Mouse (Mus musculus) C2C12 (cell line): ENCODE results near the gene Mcts2. TPM values are rescaled to one million over a fixed set of nuclear protein-coding genes. Genes with fewer than 3 reads are reported as not detected.
A peak's percentile ranks its signal among the peaks of the same experiment; 100 is the strongest.

Experiments used
- H3K27me3 ChIP-seq: one replicate; pipeline ENCODE4 v1.6.1; 2011; ENCODE audit not compliant: control insufficient read depth, insufficient read depth, insufficient read length
- H3K36me3 ChIP-seq: one replicate; pipeline ENCODE4 v1.6.1; 2011; ENCODE audit not compliant: control insufficient read depth, insufficient read depth
- H3K4me3 ChIP-seq: one replicate; pipeline ENCODE4 v1.5.1; 2011; ENCODE audit warnings: mild to moderate bottlenecking, control low read depth; ENCODE audit not compliant: poor library complexity, insufficient read depth, severe bottlenecking
- H3K79me2 ChIP-seq: one replicate; pipeline ENCODE4 v1.6.1; 2011; ENCODE audit not compliant: control insufficient read depth, insufficient read depth
- H3K79me3 ChIP-seq: one replicate; pipeline ENCODE4 v1.6.1; 2011; ENCODE audit warnings: low read depth, control low read depth
- H3ac ChIP-seq: one replicate; pipeline ENCODE3; 2011; ENCODE audit warnings: low read depth; ENCODE audit not compliant: control insufficient read depth, insufficient read length
- CEBPB ChIP-seq: IDR thresholded peaks from one replicate; pipeline ENCODE4 v1.6.1; 2011; ENCODE audit warnings: low read depth, mild to moderate bottlenecking, control low read depth, moderate library complexity
- CTCF ChIP-seq: IDR thresholded peaks from one replicate; pipeline ENCODE4 v1.5.1; 2011; ENCODE audit not compliant: control insufficient read depth, insufficient read depth, insufficient read length
- FOSL1 ChIP-seq: IDR thresholded peaks from one replicate; pipeline ENCODE4 v1.8.0; 2011; ENCODE audit warnings: mild to moderate bottlenecking, low read length; ENCODE audit not compliant: poor library complexity, insufficient read depth, severe bottlenecking
- MAX ChIP-seq: IDR thresholded peaks from one replicate; pipeline ENCODE4 v1.6.1; 2011; ENCODE audit warnings: mild to moderate bottlenecking, control low read depth
- MYOD1 ChIP-seq: IDR thresholded peaks from one replicate; pipeline ENCODE4 v1.6.1; 2011; ENCODE audit warnings: low read depth; ENCODE audit not compliant: control insufficient read depth, insufficient read length
- MYOG ChIP-seq: IDR thresholded peaks from one replicate; pipeline ENCODE4 v1.6.1; 2011; ENCODE audit not compliant: control insufficient read depth, insufficient read length; ENCODE audit errors: extremely low read depth
- USF1 ChIP-seq: IDR thresholded peaks from one replicate; pipeline ENCODE4 v1.6.1; 2011; ENCODE audit warnings: low read depth, mild to moderate bottlenecking, control low read depth, moderate library complexity
- polyA plus RNA-seq: library from polyadenylated mRNA; unstranded; fragments of >200 nt; fragmentation: generic; extraction: Trizol; gene quantifications from one replicate; pipeline ENCODE4 v1.2.1, GENCODE M21; 2012; ENCODE audit warnings: missing spikeins

Mcts2 gene
- polyA plus RNA-seq, 1 experiment: 24.7 TPM

DNA sequence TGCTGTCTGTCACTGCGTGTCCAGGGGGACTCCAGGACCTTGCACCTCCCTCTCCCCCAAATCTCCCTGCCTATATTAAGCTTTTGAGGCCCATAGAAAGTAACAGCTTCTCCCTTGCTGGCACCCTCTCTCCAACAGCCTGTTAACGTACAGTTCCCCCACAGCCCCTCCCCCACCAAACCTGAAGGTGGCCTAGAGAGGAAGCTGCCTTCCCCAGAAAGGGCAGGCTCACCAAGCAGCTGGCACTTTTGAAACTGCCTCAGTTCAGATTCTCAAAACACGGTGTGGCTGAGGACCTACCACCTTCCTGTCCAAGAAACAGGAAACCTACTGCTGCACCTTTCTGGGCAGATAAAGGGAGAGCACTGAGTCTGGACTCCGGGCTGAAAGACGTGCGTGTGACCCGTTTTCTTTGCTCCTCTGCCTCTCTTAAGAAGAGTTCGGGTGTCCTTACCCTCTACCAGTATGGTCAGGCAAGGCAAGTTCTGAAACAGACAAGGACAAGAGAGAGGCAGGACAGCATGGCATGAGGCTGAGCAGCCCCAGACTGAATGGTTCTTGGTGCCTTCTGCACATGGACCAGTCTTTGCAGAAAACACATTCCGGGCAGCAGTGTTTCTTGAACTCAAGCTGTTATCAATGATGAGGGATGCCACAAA lies 15.7 kb upstream of the Mcts2 start:
- H3K79me3 ChIP-seq: peaks cover 63% of the 10 kb centered on the region
- peak overlapping the region; percentile 97 for H3K4me3 ChIP-seq
- H3K27me3 ChIP-seq: no peaks in the 10 kb centered on the region
- no peak for TF ChIP-seq CEBPB
- no peak for TF ChIP-seq MAX
- TF ChIP-seq MYOD1: no peak
- TF ChIP-seq USF1: no peak
- no peak for TF ChIP-seq MYOG
- no peak for TF ChIP-seq FOSL1
- peaks cover 69% of the 10 kb centered on the region for H3K79me2 ChIP-seq
- H3ac ChIP-seq: peak overlapping the region; percentile 82
- peaks cover 44% of the 10 kb centered on the region for H3K36me3 ChIP-seq

DNA sequence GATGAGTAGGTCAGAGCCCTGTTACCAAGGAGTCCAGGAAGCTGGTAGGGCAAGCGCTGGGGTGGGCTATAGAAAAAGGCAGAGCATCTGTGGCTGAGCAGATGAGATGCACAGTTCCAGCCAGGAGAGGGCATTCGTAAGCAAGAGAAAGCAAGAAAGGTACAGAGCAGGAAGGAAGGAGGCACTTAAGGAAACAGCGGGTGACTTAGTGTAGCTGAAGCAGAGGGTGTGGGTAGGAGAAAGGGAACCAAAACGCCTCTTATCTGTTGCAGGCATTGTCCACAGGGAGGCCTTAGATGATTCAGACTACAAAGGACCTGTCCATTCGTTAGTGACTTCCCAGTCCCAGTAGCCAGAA lies 15.2 kb upstream of the Mcts2 start:
- no peak for TF ChIP-seq USF1
- no peak for TF ChIP-seq MYOG
- peak; percentile 21 for TF ChIP-seq CTCF
- H3ac ChIP-seq: peak overlapping the region; percentile 82
- peak overlapping the region; percentile 97 for H3K4me3 ChIP-seq

GRCm38 (mm10) chr2:152672166-152672565 lies 14.7 kb upstream of the Mcts2 start:
- Histone ChIP-seq H3K36me3 (peaks cover 54% of the 10 kb centered on the region), H3K79me3 (peaks cover 74% of the 10 kb centered on the region), H3K27me3 (no peaks in the 10 kb centered on the region), H3ac (peak overlapping the region; percentile 16), H3K79me2 (peaks cover 80% of the 10 kb centered on the region), H3K4me3 (no peak overlapping the region)
- no peak for TF ChIP-seq FOSL1
- TF ChIP-seq MAX: no peak
- no peak for TF ChIP-seq CTCF
- no peak for TF ChIP-seq MYOD1
- TF ChIP-seq CEBPB: no peak
- TF ChIP-seq MYOG: no peak
- no peak for TF ChIP-seq USF1

More for the DNA sequence above, 15.2 kb upstream of the Mcts2 start:
- H3K36me3 ChIP-seq: peaks cover 49% of the 10 kb centered on the region
- H3K27me3 ChIP-seq: no peaks in the 10 kb centered on the region
- peaks cover 75% of the 10 kb centered on the region for H3K79me2 ChIP-seq
- H3K79me3 ChIP-seq: peaks cover 68% of the 10 kb centered on the region

- Histone ChIP-seq H3K79me3 (peaks cover 92% of the 10 kb centered on the region), H3ac (no peak overlapping the region), H3K27me3 (no peaks in the 10 kb centered on the region), H3K36me3 (peaks cover 72% of the 10 kb centered on the region), H3K4me3 (no peak overlapping the region), H3K79me2 (peaks cover 100% of the 10 kb centered on the region)
- TF ChIP-seq CTCF: no peak
- no peak for TF ChIP-seq MAX
- TF ChIP-seq MYOD1: no peak
- TF ChIP-seq CEBPB: no peak
- no peak for TF ChIP-seq USF1
- no peak for TF ChIP-seq MYOG
- TF ChIP-seq FOSL1: no peak
These were observed 12.7 kb upstream of the Mcts2 start for GRCm38 (mm10) chr2:152674148-152674547.

DNA sequence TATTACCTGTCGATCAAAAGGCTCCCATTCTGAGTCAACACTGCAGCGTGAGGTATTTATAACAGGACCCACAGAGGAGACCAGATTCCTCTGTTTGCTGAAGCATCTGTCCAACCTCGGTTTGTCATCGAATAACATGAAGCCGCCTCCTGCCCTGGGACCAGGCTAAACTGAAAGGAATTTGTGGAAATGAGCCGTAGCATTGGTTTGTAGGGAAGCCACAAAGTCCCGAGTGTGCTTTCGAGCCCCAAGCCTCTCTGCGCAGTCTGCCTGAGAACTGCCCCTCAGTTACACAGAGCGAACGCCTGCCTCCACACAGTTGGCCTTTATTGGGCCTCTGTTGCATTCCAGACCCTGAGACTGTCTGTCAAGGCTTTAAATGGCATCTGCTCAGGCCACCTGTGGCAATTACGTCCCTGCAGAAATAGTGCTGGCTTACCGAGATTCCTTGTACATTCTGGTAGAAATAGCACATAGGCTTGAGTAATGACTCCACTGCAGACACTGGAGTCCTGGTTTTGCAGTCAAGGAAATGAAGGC lies 11.5 kb upstream of the Mcts2 start:
- H3K79me2 ChIP-seq: peaks cover 100% of the 10 kb centered on the region

DNA sequence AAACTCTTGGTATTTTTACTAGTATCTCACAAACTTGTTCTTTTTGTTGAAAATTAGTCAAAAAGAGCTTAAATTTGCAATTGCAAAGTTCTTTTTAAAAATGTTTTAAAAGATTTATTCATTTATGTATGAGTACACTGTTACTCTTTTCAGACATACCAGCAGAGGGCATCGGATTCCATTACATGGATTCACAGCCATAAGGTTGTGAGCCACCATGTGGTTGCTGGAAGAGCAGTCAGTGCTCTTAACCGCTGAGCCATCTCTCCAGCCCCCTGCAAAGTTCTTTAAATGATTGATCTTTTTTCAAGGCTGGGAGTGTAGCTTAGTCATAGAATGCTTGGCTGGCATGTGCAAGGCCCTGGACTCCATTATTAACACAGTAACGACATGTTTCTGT lies 8.5 kb upstream of the Mcts2 start:
- Histone ChIP-seq H3K79me2 (peaks cover 86% of the 10 kb centered on the region), H3K27me3 (no peaks in the 10 kb centered on the region), H3ac (no peak overlapping the region), H3K36me3 (peaks cover 91% of the 10 kb centered on the region), H3K79me3 (peaks cover 65% of the 10 kb centered on the region), H3K4me3 (no peak overlapping the region)
- TF ChIP-seq USF1 (no peak), MAX (peak; percentile 61), CEBPB (no peak), FOSL1 (no peak), CTCF (no peak), MYOG (no peak)

More for the DNA sequence above, 11.5 kb upstream of the Mcts2 start:
- Histone ChIP-seq H3K79me3 (peaks cover 93% of the 10 kb centered on the region), H3K4me3 (no peak overlapping the region), H3K27me3 (no peaks in the 10 kb centered on the region), H3ac (peak overlapping the region; percentile 28), H3K36me3 (peaks cover 83% of the 10 kb centered on the region)
- no peak for TF ChIP-seq MYOG
- TF ChIP-seq USF1: no peak
- TF ChIP-seq MAX: no peak
- TF ChIP-seq CEBPB: no peak
- TF ChIP-seq MYOD1: no peak
- TF ChIP-seq CTCF: no peak
- TF ChIP-seq FOSL1: no peak
